Mouse (Mus musculus) intestine, postnatal 0 days (tissue): ENCODE results near the gene Tln2. TPM values are rescaled to one million over a fixed set of nuclear protein-coding genes. Genes with fewer than 3 reads are reported as not detected.

Source experiments
- ATAC-seq: fragments of 200-750 bp; cut with Nextera tagmentation; 2 replicates; pipeline ENCODE4 v1.8.0; 2017; ENCODE audit warnings: mild to moderate bottlenecking, moderate TSS enrichment, moderate library complexity
- H3K27ac ChIP-seq: fragments of 300-500 bp; sonication (generic); 2 replicates; pipeline ENCODE4 v1.5.1; 2014; ENCODE audit warnings: mild to moderate bottlenecking, low read depth, low read length, moderate library complexity
- H3K27me3 ChIP-seq: fragments of 300-500 bp; sonication (generic); replicated peaks from 2 replicates; pipeline ENCODE4 v1.6.1; 2014; ENCODE audit warnings: low read length, mixed read lengths; ENCODE audit not compliant: control insufficient read depth, insufficient read depth
- H3K36me3 ChIP-seq: fragments of 300-500 bp; sonication (generic); 2 replicates; pipeline ENCODE4 v1.6.1; 2014; ENCODE audit warnings: mild to moderate bottlenecking, moderate library complexity; ENCODE audit not compliant: control insufficient read depth, insufficient read depth
- H3K4me1 ChIP-seq: fragments of 300-500 bp; sonication (generic); replicated peaks from 2 replicates; pipeline ENCODE4 v1.6.1; 2014; ENCODE audit warnings: antibody characterized with exemption, low read length, mixed read lengths; ENCODE audit not compliant: control insufficient read depth, insufficient read depth
- H3K4me2 ChIP-seq: fragments of 300-500 bp; sonication (generic); replicated peaks from 2 replicates; pipeline ENCODE4 v1.6.1; 2014; ENCODE audit warnings: low read depth, mild to moderate bottlenecking, moderate library complexity
- H3K4me3 ChIP-seq: fragments of 300-500 bp; sonication (generic); 2 replicates; pipeline ENCODE4 v1.5.1; 2014; ENCODE audit warnings: low read depth, low read length
- H3K9ac ChIP-seq: fragments of 300-500 bp; sonication (generic); 2 replicates; pipeline ENCODE4 v1.6.1; 2014; ENCODE audit warnings: mild to moderate bottlenecking, low read depth, low read length
- H3K9me3 ChIP-seq: fragments of 300-500 bp; sonication (generic); 2 replicates; pipeline ENCODE4 v1.6.1; 2016; ENCODE audit warnings: mixed run types; ENCODE audit not compliant: control insufficient read depth
- CTCF ChIP-seq: sonication (generic); IDR thresholded peaks from 2 replicates; pipeline ENCODE4 v1.5.1; 2016; ENCODE audit warnings: low read depth, mild to moderate bottlenecking, control low read depth, antibody characterized with exemption, moderate library complexity
- WGBS: fragments of 180-500 bp; shearing (Covaris S2); extraction: QIAGEN DNeasy Blood & Tissue Kit; methylation state at CpG from one replicate; pipeline ENCODE4 v1.1.7; 2014; 5-methylcytosine and 5-hydroxymethylcytosine counted together
- polyA plus RNA-seq: library from polyadenylated mRNA; unstranded; fragments of >200 nt; fragmentation: Nextera tagmentation; extraction: Ambion mirVana; gene quantifications from 2 replicates; pipeline ENCODE4 v1.2.1, GENCODE M21; 2015

The Tln2 gene
- polyA plus RNA-seq, 1 experiment from 2014 or later = 8.8 TPM

DNA sequence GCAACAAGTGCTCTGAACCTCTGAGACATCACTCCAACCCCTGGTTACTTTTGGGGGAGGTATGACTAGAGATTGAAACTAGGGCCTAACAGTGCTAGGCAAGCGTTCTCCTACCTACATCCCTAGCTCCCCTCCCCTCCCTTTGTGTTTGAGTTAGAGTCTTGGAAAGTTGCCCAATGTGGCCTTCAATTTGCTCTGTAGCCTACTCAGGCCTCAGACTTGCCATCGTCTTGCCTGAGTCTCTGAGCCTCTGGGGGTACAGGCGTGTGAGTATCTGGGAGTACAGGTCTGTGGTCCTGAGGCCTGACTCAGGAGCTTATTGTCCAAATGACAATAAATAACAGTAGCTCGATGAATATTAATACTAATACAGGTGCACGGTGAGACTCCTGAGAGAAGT is 317.8 kb downstream of the Tln2 start:
- no peak overlapping the region for H3K4me3 ChIP-seq

DNA sequence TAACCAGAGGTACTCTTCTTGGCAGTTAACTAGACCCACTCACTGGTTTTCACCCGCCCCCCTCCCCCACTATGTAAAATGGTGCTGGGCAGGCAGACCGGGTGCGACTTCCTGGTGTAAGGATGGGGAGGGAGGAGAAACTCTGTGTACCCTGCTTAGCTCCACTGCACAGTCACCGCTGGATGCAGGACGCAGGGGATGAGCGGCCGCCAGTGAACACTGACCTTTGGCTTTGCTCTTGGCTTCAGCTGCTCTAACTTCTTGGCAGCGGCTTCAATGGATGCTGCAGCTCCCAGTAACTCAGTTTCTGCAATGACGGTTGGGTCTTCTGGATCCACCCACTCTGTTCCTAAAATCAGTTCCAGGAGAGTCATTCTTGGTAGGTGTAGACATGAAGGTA is 319.0 kb downstream of the Tln2 start:
- Histone ChIP-seq H3K36me3 (no peaks in the 10 kb centered on the region), H3K4me2 (no peak overlapping the region), H3K9me3 (no peaks in the 10 kb centered on the region), H3K4me3 (no peak overlapping the region), H3K9ac (no peak overlapping the region), H3K27me3 (no peaks in the 10 kb centered on the region), H3K27ac (no peak overlapping the region), H3K4me1 (peaks cover 7% of the 10 kb centered on the region; the same call in 1 of the 2 replicates)
- TF ChIP-seq CTCF = no peak
- no peak for ATAC-seq
- 80% methylated on average over 9 of the region's 9 CpGs for WGBS

More for the DNA sequence above, 317.8 kb downstream of the Tln2 start:
- H3K27me3 ChIP-seq = no peaks in the 10 kb centered on the region
- no peaks in the 10 kb centered on the region for H3K36me3 ChIP-seq
- 84% methylated on average over 5 of the region's 5 CpGs for WGBS
- H3K9ac ChIP-seq = no peak overlapping the region
- no peak for TF ChIP-seq CTCF
- H3K4me1 ChIP-seq = no peaks in the 10 kb centered on the region
- H3K27ac ChIP-seq = no peak overlapping the region
- ATAC-seq = no peak
- no peaks in the 10 kb centered on the region for H3K9me3 ChIP-seq
- no peak overlapping the region for H3K4me2 ChIP-seq

DNA sequence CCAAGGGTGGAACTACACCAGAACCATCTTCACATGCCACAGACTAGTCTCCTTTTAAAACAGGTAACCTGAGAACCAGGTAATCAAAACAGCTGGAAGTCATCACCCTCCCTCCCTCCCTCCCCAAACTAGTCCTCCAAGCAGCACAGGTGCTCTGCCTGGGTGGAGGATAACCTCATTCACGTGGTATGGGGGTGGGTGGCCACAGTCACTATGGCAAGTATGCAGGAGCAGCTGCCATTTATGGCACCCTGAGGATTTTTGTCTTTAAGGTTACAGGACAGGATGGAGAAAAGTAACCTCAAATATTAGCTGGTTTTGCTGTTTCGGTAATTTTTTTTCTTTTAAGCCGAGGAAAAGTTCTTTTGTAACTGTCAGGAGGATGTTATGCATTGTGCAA is 322.5 kb downstream of the Tln2 start:
- no peaks in the 10 kb centered on the region for H3K27me3 ChIP-seq
- no peak for TF ChIP-seq CTCF
- no peaks in the 10 kb centered on the region for H3K9me3 ChIP-seq
- H3K9ac ChIP-seq = no peak overlapping the region
- H3K27ac ChIP-seq = no peak overlapping the region
- WGBS = 61% methylated on average over 3 of the region's 3 CpGs
- peaks cover 14% of the 10 kb centered on the region; the same call in 1 of the 2 replicates for H3K4me1 ChIP-seq
- no peak overlapping the region for H3K4me3 ChIP-seq
- H3K36me3 ChIP-seq = no peaks in the 10 kb centered on the region
- H3K4me2 ChIP-seq = no peak overlapping the region
- ATAC-seq = no peak

DNA sequence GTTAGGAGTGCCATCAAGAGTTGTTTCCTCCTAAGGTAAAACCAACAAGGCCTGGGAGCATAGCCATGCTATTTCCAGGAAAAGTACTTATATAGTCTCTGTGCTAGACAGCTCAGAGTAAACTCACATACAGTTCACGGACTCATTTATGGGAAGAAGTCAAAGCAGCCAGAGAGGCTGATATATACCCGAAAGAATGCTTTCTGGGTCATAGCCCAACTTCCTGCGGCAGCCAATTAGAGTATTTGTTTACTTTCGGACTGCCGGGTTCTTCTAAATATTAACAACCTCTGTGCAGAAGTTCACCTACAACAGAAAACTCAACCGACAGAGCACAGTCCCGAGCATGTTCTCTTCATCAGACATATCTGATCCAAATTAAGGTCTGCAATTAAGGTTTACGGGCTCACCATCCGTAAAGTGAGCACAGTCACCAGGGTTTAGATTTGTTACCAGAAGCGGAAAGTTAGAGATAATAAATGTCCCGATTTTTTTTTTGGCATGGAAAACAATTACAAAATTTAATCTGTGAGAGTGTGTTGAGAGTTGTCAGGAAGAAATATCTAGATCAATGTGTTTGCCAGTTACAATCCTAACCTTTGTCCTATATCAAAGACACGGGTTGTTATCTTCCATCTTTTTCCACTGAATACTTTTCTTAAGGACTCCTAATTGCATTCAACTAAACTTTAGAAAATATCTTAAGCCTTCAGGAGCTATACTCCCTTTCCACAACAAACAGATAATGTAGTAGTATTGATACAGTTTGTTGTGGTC is 323.9 kb downstream of the Tln2 start:
- H3K4me3 ChIP-seq = no peak overlapping the region
- H3K36me3 ChIP-seq = no peaks in the 10 kb centered on the region
- H3K27ac ChIP-seq = peak overlapping the region; percentile 22; the same call in 1 of the 2 replicates
- TF ChIP-seq CTCF = no peak
- no peak overlapping the region for H3K4me2 ChIP-seq
- H3K9ac ChIP-seq = no peak overlapping the region
- H3K4me1 ChIP-seq = peaks cover 14% of the 10 kb centered on the region; the same call in 1 of the 2 replicates
- 0 out of 2 replicates have a peak, but pooled peaks have one; percentile 31 for ATAC-seq
- no peaks in the 10 kb centered on the region for H3K9me3 ChIP-seq
- no peaks in the 10 kb centered on the region for H3K27me3 ChIP-seq
- WGBS = 17% methylated on average over 12 of the region's 12 CpGs

- 81% methylated on average over 5 of the region's 5 CpGs for WGBS
- no peak overlapping the region for H3K4me2 ChIP-seq
- no peak for ATAC-seq
- H3K36me3 ChIP-seq = peaks cover 6% of the 10 kb centered on the region; the same call in 1 of the 2 replicates
- H3K4me3 ChIP-seq = no peak overlapping the region
- no peaks in the 10 kb centered on the region for H3K4me1 ChIP-seq
- no peak overlapping the region for H3K9ac ChIP-seq
- H3K27ac ChIP-seq = no peak overlapping the region
- H3K27me3 ChIP-seq = no peaks in the 10 kb centered on the region
- no peak for TF ChIP-seq CTCF
- H3K9me3 ChIP-seq = no peaks in the 10 kb centered on the region
Measured at GRCm38 (mm10) chr9:67229033-67229432, 330.5 kb downstream of the Tln2 start.

DNA sequence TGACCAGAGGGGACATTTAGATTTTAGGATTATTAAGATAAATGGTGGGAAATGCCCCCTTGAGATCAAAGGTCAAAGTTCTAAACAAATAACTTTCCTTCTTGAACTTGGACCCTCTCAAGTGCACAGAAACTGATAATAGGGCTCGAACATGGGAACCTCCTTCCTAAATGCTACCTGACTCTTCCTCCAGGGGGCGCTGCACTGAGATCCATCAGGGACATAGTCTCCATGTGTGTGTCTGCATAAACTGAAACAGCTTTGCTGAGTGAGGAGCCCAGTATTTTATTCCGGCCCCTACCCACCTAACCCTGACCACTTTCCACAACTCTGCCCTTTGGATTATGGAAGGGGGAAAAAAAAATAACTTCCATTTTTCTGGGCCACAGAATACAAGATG is 339.1 kb downstream of the Tln2 start:
- ATAC-seq = no peak
- H3K27ac ChIP-seq = no peak overlapping the region
- H3K4me1 ChIP-seq = no peaks in the 10 kb centered on the region
- no peak overlapping the region for H3K9ac ChIP-seq
- no peaks in the 10 kb centered on the region for H3K27me3 ChIP-seq
- WGBS = 55% methylated on average over 3 of the region's 3 CpGs
- H3K4me3 ChIP-seq = no peak overlapping the region
- H3K9me3 ChIP-seq = no peaks in the 10 kb centered on the region
- TF ChIP-seq CTCF = peak; percentile 73
- H3K4me2 ChIP-seq = no peak overlapping the region
- H3K36me3 ChIP-seq = no peaks in the 10 kb centered on the region; the same call in 1 of the 2 replicates
